Comparison of ENCODE assay signal across 20 mouse cellular contexts in genomic region chr1:180354129-180354528, GRCm38 (mm10). TPM values are rescaled to one million over a fixed set of nuclear protein-coding genes. Genes with fewer than 3 reads are reported as not detected.
A peak's percentile ranks its signal among the peaks of the same experiment; 100 is the strongest.
DNase-seq lines count a peak whose midpoint lies in the region; ATAC-seq and TF ChIP-seq lines count a peak whose summit lies in the region.
"Had no signal": no experiment of that assay in that cellular context is flagged by ENCODE, and none has a peak within 500 bp of the region (broad histone marks: within the 10 kb centered on the region; RNA-seq: fewer than 3 reads in every experiment).

No protein-coding gene starts in this region.

- no peak for DNase-seq in embryonic facial prominence, embryonic 10.5 days (ENCODE audit: low spot score)
- DNase-seq in kidney, adult 2 months: peak; percentile 72
- no peak for DNase-seq in lung, postnatal 0 days (ENCODE audit: low spot score)
- no peak for DNase-seq in lung, postnatal 14 days
- DNase-seq: adrenal gland, postnatal 25 days; cerebellum, adult 9-10 months; gastrocnemius, postnatal 14 days; midbrain, embryonic 14.5 days; right cerebral cortex, postnatal 4 days had no signal

- H3K4me2 ChIP-seq in embryonic facial prominence, embryonic 13.5 days: no peak overlapping the region
- H3K4me2 ChIP-seq in kidney, embryonic 14.5 days (replicated peaks; ENCODE audit: low read depth, low read length): no peak overlapping the region
- H3K4me2 ChIP-seq in lung, postnatal 0 days (replicated peaks; ENCODE audit: low read depth, low read length): no peak overlapping the region
- no peak overlapping the region for H3K4me2 ChIP-seq in embryonic facial prominence, embryonic 15.5 days (replicated peaks)
- H3K4me2 ChIP-seq: heart, embryonic 15.5 days; hindbrain, embryonic 12.5 days; intestine, embryonic 15.5 days; neural tube, embryonic 15.5 days had no signal

- H3K4me3 ChIP-seq in embryonic facial prominence, embryonic 13.5 days: no peak overlapping the region
- no peak overlapping the region for H3K4me3 ChIP-seq in embryonic facial prominence, embryonic 10.5 days
- H3K4me3 ChIP-seq in kidney, adult 2 months (ENCODE audit: insufficient read depth, low read depth, low read length): no peak overlapping the region
- H3K4me3 ChIP-seq in kidney, embryonic 14.5 days (ENCODE audit: low read length): no peak overlapping the region
- no peak overlapping the region for H3K4me3 ChIP-seq in lung, postnatal 0 days (ENCODE audit: low read depth, low read length)
- no peak overlapping the region for H3K4me3 ChIP-seq in embryonic facial prominence, embryonic 15.5 days (replicated peaks)
- H3K4me3 ChIP-seq: heart, embryonic 15.5 days; hindbrain, embryonic 12.5 days; intestine, embryonic 15.5 days; layer of hippocampus, adult 2 months; myocyte; neural tube, embryonic 15.5 days had no signal

- TF ChIP-seq POLR2A in kidney, adult 2 months (IDR thresholded peaks at IDR 0.05; ENCODE audit: low read depth, low read length): no peak

- no peak for ATAC-seq in embryonic facial prominence, embryonic 13.5 days (ENCODE audit: insufficient number of reproducible peaks, insufficient read depth, low FRiP score, low TSS enrichment, low read depth)
- no peak for ATAC-seq in kidney, embryonic 14.5 days (ENCODE audit: low FRiP score, low TSS enrichment)
- peak; percentile 44 for ATAC-seq in lung, postnatal 0 days
- peak; percentile 49; the same call in 1 of the 2 replicates for ATAC-seq in embryonic facial prominence, embryonic 15.5 days (ENCODE audit: insufficient number of reproducible peaks, low FRiP score, low TSS enrichment, low read depth)
- ATAC-seq in inflammation-experienced regulatory T-cells, adult 6 months: no peak
- ATAC-seq: intestine, embryonic 15.5 days had no signal

- no peaks in the 10 kb centered on the region for H3K27me3 ChIP-seq in embryonic facial prominence, embryonic 13.5 days
- H3K27me3 ChIP-seq in embryonic facial prominence, embryonic 10.5 days (replicated peaks; ENCODE audit: low read depth, poor library complexity, severe bottlenecking): no peaks in the 10 kb centered on the region
- no peaks in the 10 kb centered on the region for H3K27me3 ChIP-seq in kidney, adult 2 months (replicated peaks; ENCODE audit: control insufficient read depth, insufficient read depth, low read length)
- no peaks in the 10 kb centered on the region for H3K27me3 ChIP-seq in kidney, embryonic 14.5 days (ENCODE audit: control insufficient read depth, insufficient read depth, low read length)
- H3K27me3 ChIP-seq in lung, postnatal 0 days (replicated peaks; ENCODE audit: insufficient read depth, low read length): no peaks in the 10 kb centered on the region
- no peaks in the 10 kb centered on the region for H3K27me3 ChIP-seq in embryonic facial prominence, embryonic 15.5 days
- H3K27me3 ChIP-seq: heart, embryonic 15.5 days; hindbrain, embryonic 12.5 days; intestine, embryonic 15.5 days; neural tube, embryonic 15.5 days had no signal

- TF ChIP-seq EP300 in lung, postnatal 0 days (IDR thresholded peaks at IDR 0.05): no peak

- WGBS in embryonic facial prominence, embryonic 13.5 days: 25% methylated on average over 4 of the region's 4 CpGs
- 43% methylated on average over 4 of the region's 4 CpGs for WGBS in embryonic facial prominence, embryonic 10.5 days
- 38% methylated on average over 4 of the region's 4 CpGs for WGBS in kidney, adult 2 months
- WGBS in kidney, embryonic 14.5 days: 16% methylated on average over 4 of the region's 4 CpGs
- 43% methylated on average over 4 of the region's 4 CpGs for WGBS in lung, postnatal 0 days
- 32% methylated on average over 4 of the region's 4 CpGs for WGBS in embryonic facial prominence, embryonic 15.5 days

- no peaks in the 10 kb centered on the region for H3K9me3 ChIP-seq in embryonic facial prominence, embryonic 13.5 days
- H3K9me3 ChIP-seq in embryonic facial prominence, embryonic 10.5 days: no peaks in the 10 kb centered on the region
- H3K9me3 ChIP-seq in kidney, embryonic 14.5 days (ENCODE audit: control insufficient read depth, low read length): no peaks in the 10 kb centered on the region
- H3K9me3 ChIP-seq in lung, postnatal 0 days (ENCODE audit: low read length): no peaks in the 10 kb centered on the region
- H3K9me3 ChIP-seq in embryonic facial prominence, embryonic 15.5 days (replicated peaks): no peaks in the 10 kb centered on the region
- H3K9me3 ChIP-seq: heart, embryonic 15.5 days; hindbrain, embryonic 12.5 days; intestine, embryonic 15.5 days; neural tube, embryonic 15.5 days had no signal

- no peak for TF ChIP-seq CTCF in kidney, adult 2 months (conservative IDR thresholded peaks at IDR 0.05; ENCODE audit: insufficient read depth, insufficient read length, low read depth, low read length)
- no peak for TF ChIP-seq CTCF in lung, postnatal 0 days (IDR thresholded peaks at IDR 0.05)

- no peak overlapping the region for H3K9ac ChIP-seq in embryonic facial prominence, embryonic 13.5 days
- no peak overlapping the region for H3K9ac ChIP-seq in kidney, embryonic 14.5 days (ENCODE audit: low read depth, low read length)
- H3K9ac ChIP-seq in lung, postnatal 0 days (replicated peaks; ENCODE audit: low read depth): no peak overlapping the region
- no peak overlapping the region for H3K9ac ChIP-seq in embryonic facial prominence, embryonic 15.5 days
- H3K9ac ChIP-seq: heart, embryonic 15.5 days; hindbrain, embryonic 12.5 days; intestine, embryonic 15.5 days; liver, embryonic 14.5 days; neural tube, embryonic 15.5 days had no signal

- peak overlapping the region; percentile 22; the same call in 1 of the 2 replicates for H3K27ac ChIP-seq in embryonic facial prominence, embryonic 13.5 days
- no peak overlapping the region for H3K27ac ChIP-seq in embryonic facial prominence, embryonic 10.5 days (replicated peaks)
- H3K27ac ChIP-seq in kidney, adult 2 months (ENCODE audit: insufficient read depth, low read depth, low read length): peak overlapping the region; percentile 3
- no peak overlapping the region for H3K27ac ChIP-seq in kidney, embryonic 14.5 days (ENCODE audit: low read depth, low read length)
- no peak overlapping the region for H3K27ac ChIP-seq in lung, postnatal 0 days (ENCODE audit: low read length)
- H3K27ac ChIP-seq in embryonic facial prominence, embryonic 15.5 days (replicated peaks): no peak overlapping the region
- H3K27ac ChIP-seq: heart, embryonic 15.5 days; hindbrain, embryonic 12.5 days; intestine, embryonic 15.5 days; layer of hippocampus, adult 2 months; liver, embryonic 14.5 days; neural tube, embryonic 15.5 days had no signal

- H3K36me3 ChIP-seq in embryonic facial prominence, embryonic 13.5 days: no peaks in the 10 kb centered on the region
- no peaks in the 10 kb centered on the region for H3K36me3 ChIP-seq in embryonic facial prominence, embryonic 10.5 days (replicated peaks)
- H3K36me3 ChIP-seq in kidney, adult 2 months (ENCODE audit: control insufficient read depth, insufficient read depth, low read length): no peaks in the 10 kb centered on the region
- no peaks in the 10 kb centered on the region for H3K36me3 ChIP-seq in kidney, embryonic 14.5 days (ENCODE audit: control insufficient read depth, insufficient read depth, low read length)
- no peaks in the 10 kb centered on the region for H3K36me3 ChIP-seq in lung, postnatal 0 days (ENCODE audit: insufficient read depth, low read length)
- no peaks in the 10 kb centered on the region for H3K36me3 ChIP-seq in embryonic facial prominence, embryonic 15.5 days
- H3K36me3 ChIP-seq: heart, embryonic 15.5 days; hindbrain, embryonic 12.5 days; intestine, embryonic 15.5 days; neural tube, embryonic 15.5 days had no signal

- H3K4me1 ChIP-seq in embryonic facial prominence, embryonic 13.5 days: peaks cover 50% of the 10 kb centered on the region
- H3K4me1 ChIP-seq in embryonic facial prominence, embryonic 10.5 days: peaks cover 66% of the 10 kb centered on the region
- H3K4me1 ChIP-seq in kidney, adult 2 months (ENCODE audit: control insufficient read depth, insufficient read depth, low read length): peaks cover 17% of the 10 kb centered on the region
- peaks cover 35% of the 10 kb centered on the region for H3K4me1 ChIP-seq in kidney, embryonic 14.5 days (ENCODE audit: control insufficient read depth, insufficient read depth, low read length)
- H3K4me1 ChIP-seq in lung, postnatal 0 days (ENCODE audit: insufficient read depth, low read depth, low read length): peaks cover 3% of the 10 kb centered on the region
- H3K4me1 ChIP-seq in embryonic facial prominence, embryonic 15.5 days: peaks cover 46% of the 10 kb centered on the region

RNA-seq across cellular contexts. Expression of gene Itpkb, which starts 23.8 kb away (rescaled TPM):
- polyA plus RNA-seq in embryonic facial prominence, embryonic 13.5 days (2015; fragmentation: Nextera tagmentation; extraction: Ambion mirVana): 11.2 and 12.2 TPM in 2 replicates
- 4.9 and 6.2 TPM in 2 replicates for polyA plus RNA-seq in embryonic facial prominence, embryonic 10.5 days (2016; fragmentation: Nextera tagmentation; extraction: Ambion mirVana)
- 14.1 and 14.9 TPM in 2 replicates for polyA plus RNA-seq in kidney, adult 2 months (2012; rRNA removed)
- 7.3 and 7.7 TPM in 2 replicates for polyA plus RNA-seq in kidney, embryonic 14.5 days (2014; fragmentation: Nextera tagmentation; extraction: Ambion mirVana)
- polyA plus RNA-seq in lung, postnatal 0 days (2015; fragmentation: Nextera tagmentation; extraction: Ambion mirVana): 8.4 and 11.9 TPM in 2 replicates
- 12.3 and 13.5 TPM in 2 replicates for polyA plus RNA-seq in embryonic facial prominence, embryonic 15.5 days (2015; fragmentation: Nextera tagmentation; extraction: Ambion mirVana)
- 10 to 100 TPM; 25.3 to 58.2 (median 55.2) TPM for polyA plus RNA-seq in inflammation-experienced regulatory T-cells, adult 6 months (2017; shearing (Covaris generic))

Comparison
In these comparisons a context has a peak if more than half of its experiments do, and no peak if none do; other contexts are left out.
1. ATAC-seq: peak in lung, postnatal 0 days (single experiment) and embryonic facial prominence, embryonic 15.5 days (single experiment); none in embryonic facial prominence, embryonic 13.5 days (single experiment), kidney, embryonic 14.5 days (single experiment) and inflammation-experienced regulatory T-cells, adult 6 months (single experiment).
2. H3K27ac ChIP-seq: peak in embryonic facial prominence, embryonic 13.5 days (single experiment) and kidney, adult 2 months (single experiment); none in embryonic facial prominence, embryonic 10.5 days (single experiment), kidney, embryonic 14.5 days (single experiment), lung, postnatal 0 days (single experiment) and embryonic facial prominence, embryonic 15.5 days (single experiment).